Mouse (Mus musculus): ENCODE results near the gene Sh3bgrl3. TPM values are rescaled to one million over a fixed set of nuclear protein-coding genes. Genes with fewer than 3 reads are reported as not detected.

Gene Sh3bgrl3
- polyA plus RNA-seq, 1 experiment from 2014 or later = 215 TPM

- Histone ChIP-seq H3K4me2 (ENCODE audit: low read depth, low read length) (no peak overlapping the region), H3K9ac (replicated peaks) (no peak overlapping the region), H3K36me3 (replicated peaks; ENCODE audit: insufficient read depth, low read length) (no peaks in the 10 kb centered on the region), H3K27me3 (ENCODE audit: insufficient read depth, low read length) (no peaks in the 10 kb centered on the region), H3K9me3 (ENCODE audit: low read length) (no peaks in the 10 kb centered on the region), H3K27ac (ENCODE audit: low read depth) (no peak overlapping the region), H3K4me3 (ENCODE audit: low read depth, low read length) (no peak overlapping the region), H3K4me1 (ENCODE audit: insufficient read depth) (peaks cover 30% of the 10 kb centered on the region)
- ATAC-seq (no peak), DNase-seq (no peak)
- TF ChIP-seq CTCF (IDR thresholded peaks at IDR 0.05; ENCODE audit: low read depth) (no peak), EP300 (IDR thresholded peaks at IDR 0.05; ENCODE audit: low read depth) (no peak)
- WGBS (ENCODE audit: insufficient replicate concordance) = 65% methylated on average over 6 of the region's 6 CpGs
Measured at GRCm38 (mm10) chr4:134112403-134112802, 16.2 kb downstream of the Sh3bgrl3 start.

- no peak for DNase-seq
- Histone ChIP-seq H3K9ac (replicated peaks) (no peak overlapping the region), H3K36me3 (replicated peaks; ENCODE audit: insufficient read depth, low read length) (no peaks in the 10 kb centered on the region), H3K4me2 (ENCODE audit: low read depth, low read length) (no peak overlapping the region), H3K27ac (ENCODE audit: low read depth) (no peak overlapping the region), H3K9me3 (ENCODE audit: low read length) (no peaks in the 10 kb centered on the region), H3K4me3 (ENCODE audit: low read depth, low read length) (no peak overlapping the region), H3K4me1 (ENCODE audit: insufficient read depth) (peaks cover 25% of the 10 kb centered on the region), H3K27me3 (ENCODE audit: insufficient read depth, low read length) (no peaks in the 10 kb centered on the region)
- no peak for ATAC-seq
- TF ChIP-seq CTCF (IDR thresholded peaks at IDR 0.05; ENCODE audit: low read depth) (no peak), EP300 (IDR thresholded peaks at IDR 0.05; ENCODE audit: low read depth) (no peak)
- 38% methylated on average over 3 of the region's 3 CpGs for WGBS (ENCODE audit: insufficient replicate concordance)
Measured at GRCm38 (mm10) chr4:134110653-134111052, 17.9 kb downstream of the Sh3bgrl3 start.

- H3K4me1 ChIP-seq (ENCODE audit: insufficient read depth) = peaks cover 20% of the 10 kb centered on the region
Measured at GRCm38 (mm10) chr4:134108196-134108595, 20.4 kb downstream of the Sh3bgrl3 start.

GRCm38 (mm10) chr4:134107730-134108129 is 20.9 kb downstream of the Sh3bgrl3 start:
- H3K36me3 ChIP-seq (replicated peaks; ENCODE audit: insufficient read depth, low read length) = no peaks in the 10 kb centered on the region
- H3K9ac ChIP-seq (replicated peaks) = no peak overlapping the region
- peaks cover 24% of the 10 kb centered on the region for H3K4me1 ChIP-seq (ENCODE audit: insufficient read depth)
- no peak overlapping the region for H3K4me2 ChIP-seq (ENCODE audit: low read depth, low read length)
- H3K27me3 ChIP-seq (ENCODE audit: insufficient read depth, low read length) = no peaks in the 10 kb centered on the region
- H3K27ac ChIP-seq (ENCODE audit: low read depth) = no peak overlapping the region
- DNase-seq = no peak
- H3K4me3 ChIP-seq (ENCODE audit: low read depth, low read length) = no peak overlapping the region
- no peaks in the 10 kb centered on the region for H3K9me3 ChIP-seq (ENCODE audit: low read length)
- no peak for ATAC-seq
- 71% methylated on average over 7 of the region's 7 CpGs for WGBS (ENCODE audit: insufficient replicate concordance)
- TF ChIP-seq EP300 (IDR thresholded peaks at IDR 0.05; ENCODE audit: low read depth) = no peak
- no peak for TF ChIP-seq CTCF (IDR thresholded peaks at IDR 0.05; ENCODE audit: low read depth)

More at GRCm38 (mm10) chr4:134108196-134108595, 20.4 kb downstream of the Sh3bgrl3 start:
- DNase-seq (no peak), ATAC-seq (no peak)
- H3K9me3 ChIP-seq (ENCODE audit: low read length) = no peaks in the 10 kb centered on the region
- no peak overlapping the region for H3K4me2 ChIP-seq (ENCODE audit: low read depth, low read length)
- no peak overlapping the region for H3K4me3 ChIP-seq (ENCODE audit: low read depth, low read length)
- TF ChIP-seq CTCF (IDR thresholded peaks at IDR 0.05; ENCODE audit: low read depth) = no peak
- TF ChIP-seq EP300 (IDR thresholded peaks at IDR 0.05; ENCODE audit: low read depth) = no peak
- 58% methylated on average over 5 of the region's 5 CpGs for WGBS (ENCODE audit: insufficient replicate concordance)
- H3K27me3 ChIP-seq (ENCODE audit: insufficient read depth, low read length) = no peaks in the 10 kb centered on the region
- H3K27ac ChIP-seq (ENCODE audit: low read depth) = no peak overlapping the region
- no peak overlapping the region for H3K9ac ChIP-seq (replicated peaks)
- H3K36me3 ChIP-seq (replicated peaks; ENCODE audit: insufficient read depth, low read length) = no peaks in the 10 kb centered on the region

- DNase-seq (no peak), ATAC-seq (peak; percentile 30)
- H3K4me1 ChIP-seq (ENCODE audit: insufficient read depth) = peaks cover 25% of the 10 kb centered on the region
- 35% methylated on average over 7 of the region's 7 CpGs for WGBS (ENCODE audit: insufficient replicate concordance)
- H3K9me3 ChIP-seq (ENCODE audit: low read length) = no peaks in the 10 kb centered on the region
- H3K36me3 ChIP-seq (replicated peaks; ENCODE audit: insufficient read depth, low read length) = no peaks in the 10 kb centered on the region
- H3K27me3 ChIP-seq (ENCODE audit: insufficient read depth, low read length) = no peaks in the 10 kb centered on the region
- H3K27ac ChIP-seq (ENCODE audit: low read depth) = no peak overlapping the region; the same call in 1 of the 2 replicates
- H3K9ac ChIP-seq (replicated peaks) = peak overlapping the region; percentile 26; the same call in 1 of the 2 replicates
- no peak overlapping the region for H3K4me3 ChIP-seq (ENCODE audit: low read depth, low read length)
- no peak for TF ChIP-seq EP300 (IDR thresholded peaks at IDR 0.05; ENCODE audit: low read depth)
- TF ChIP-seq CTCF (IDR thresholded peaks at IDR 0.05; ENCODE audit: low read depth) = no peak
- peak overlapping the region; percentile 9; the same call in 1 of the 2 replicates for H3K4me2 ChIP-seq (ENCODE audit: low read depth, low read length)
Measured at GRCm38 (mm10) chr4:134106105-134106504, 22.5 kb downstream of the Sh3bgrl3 start.

- Histone ChIP-seq H3K9ac (replicated peaks) (peak overlapping the region; percentile 55), H3K27me3 (ENCODE audit: insufficient read depth, low read length) (no peaks in the 10 kb centered on the region), H3K4me3 (ENCODE audit: low read depth, low read length) (peak overlapping the region; percentile 67), H3K36me3 (replicated peaks; ENCODE audit: insufficient read depth, low read length) (no peaks in the 10 kb centered on the region), H3K4me2 (ENCODE audit: low read depth, low read length) (peak overlapping the region; percentile 87), H3K27ac (ENCODE audit: low read depth) (no peak overlapping the region), H3K4me1 (ENCODE audit: insufficient read depth) (peaks cover 22% of the 10 kb centered on the region), H3K9me3 (ENCODE audit: low read length) (no peaks in the 10 kb centered on the region)
- 4% methylated on average over 21 of the region's 21 CpGs for WGBS (ENCODE audit: insufficient replicate concordance)
- DNase-seq (no peak), ATAC-seq (peak; percentile 63)
- no peak for TF ChIP-seq EP300 (IDR thresholded peaks at IDR 0.05; ENCODE audit: low read depth)
- TF ChIP-seq CTCF (IDR thresholded peaks at IDR 0.05; ENCODE audit: low read depth) = no peak
Measured at GRCm38 (mm10) chr4:134102742-134103119, 25.9 kb downstream of the Sh3bgrl3 start.

Data from liver, postnatal 0 days (tissue).